Mouse (Mus musculus): ENCODE results near the gene Esp34. TPM values are rescaled to one million over a fixed set of nuclear protein-coding genes. Genes with fewer than 3 reads are reported as not detected.

Esp34 gene
- polyA plus RNA-seq (2015; fragmentation: Nextera tagmentation; extraction: Ambion mirVana) = not detected in 2 replicates

DNA sequence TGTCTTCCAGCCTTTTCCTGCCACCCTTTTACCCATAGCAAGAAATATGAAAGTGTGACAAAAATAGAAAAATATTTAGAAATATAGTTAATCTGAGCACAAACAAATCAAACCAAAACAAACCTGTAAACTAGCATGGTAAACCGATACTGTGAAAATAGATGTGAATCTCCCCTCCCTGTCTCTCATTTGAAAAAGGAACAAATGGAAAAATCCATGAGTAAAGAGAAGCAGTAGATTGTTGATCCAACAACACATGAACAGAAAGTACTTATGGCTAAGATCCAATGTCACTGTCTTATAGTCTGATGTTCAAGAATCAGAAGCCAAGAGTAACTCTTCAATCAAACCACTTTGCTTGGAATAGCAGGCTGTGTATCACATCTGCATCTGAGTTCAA lies at the start of gene Esp34:
TSS of gene Esp34 (plus strand) at position 301 of the 400 bp plus-strand sequence.
- Histone ChIP-seq H3K4me3 (replicated peaks; ENCODE audit: low read length) (no peak within 1 kb of the TSS), H3K9me3 (ENCODE audit: control insufficient read depth, low read length) (peaks cover 2% of the 10 kb centered on the region; the same call in 1 of the 2 replicates), H3K4me1 (replicated peaks; ENCODE audit: control insufficient read depth, insufficient read depth, low read length) (no peaks in the 10 kb centered on the region), H3K36me3 (ENCODE audit: control insufficient read depth, insufficient read depth) (no peaks in the 10 kb centered on the region), H3K9ac (replicated peaks; ENCODE audit: low read depth, low read length) (no peak within 1 kb of the TSS), H3K4me2 (ENCODE audit: low read length) (no peak within 1 kb of the TSS), H3K27ac (ENCODE audit: low read length) (no peak within 1 kb of the TSS), H3K27me3 (replicated peaks; ENCODE audit: control insufficient read depth, insufficient read depth, low read length) (no peaks in the 10 kb centered on the region)
- no peak for ATAC-seq
- 86% methylated on average over 1 of the region's 1 CpGs for WGBS

DNA sequence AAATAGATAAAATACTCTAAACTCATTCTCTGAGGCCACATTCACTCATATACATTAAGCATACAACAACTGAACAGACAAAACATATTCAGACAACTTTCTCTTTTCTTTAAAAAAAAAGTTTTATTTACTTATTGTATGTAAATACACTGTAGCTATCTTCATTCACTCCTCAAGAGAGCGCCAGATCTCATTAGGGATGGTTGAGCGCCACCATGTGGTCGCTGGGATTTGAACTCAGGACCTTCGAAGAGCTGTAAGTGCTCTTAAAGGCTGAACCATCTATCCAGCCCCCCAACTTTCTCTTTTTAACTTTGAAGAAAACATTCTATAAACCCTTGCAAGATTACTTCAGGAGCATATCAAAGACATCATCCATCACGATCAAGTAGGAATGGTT lies 8.5 kb downstream of the Esp34 start:
- no peak overlapping the region for H3K4me3 ChIP-seq (replicated peaks; ENCODE audit: low read length)
- 65% methylated on average over 5 of the region's 5 CpGs for WGBS
- H3K4me1 ChIP-seq (replicated peaks; ENCODE audit: control insufficient read depth, insufficient read depth, low read length) = no peaks in the 10 kb centered on the region
- no peak for ATAC-seq
- peaks cover 9% of the 10 kb centered on the region; the same call in 1 of the 2 replicates for H3K9me3 ChIP-seq (ENCODE audit: control insufficient read depth, low read length)
- H3K27ac ChIP-seq (ENCODE audit: low read length) = no peak overlapping the region
- H3K36me3 ChIP-seq (ENCODE audit: control insufficient read depth, insufficient read depth) = no peaks in the 10 kb centered on the region
- H3K4me2 ChIP-seq (ENCODE audit: low read length) = no peak overlapping the region
- H3K27me3 ChIP-seq (replicated peaks; ENCODE audit: control insufficient read depth, insufficient read depth, low read length) = no peaks in the 10 kb centered on the region
- H3K9ac ChIP-seq (replicated peaks; ENCODE audit: low read depth, low read length) = no peak overlapping the region

Other genes with a start within 250 kb of the Esp34 start
- not detected in 2 replicates for gene Olfr137, start 246.6 kb upstream of the Esp34 start, polyA plus RNA-seq (2015; fragmentation: Nextera tagmentation; extraction: Ambion mirVana)
- gene Olfr136, start 224.4 kb upstream of the Esp34 start, polyA plus RNA-seq (2015; fragmentation: Nextera tagmentation; extraction: Ambion mirVana) = not detected in 2 replicates
- not detected in 2 replicates for gene Esp36, start 134.0 kb upstream of the Esp34 start, polyA plus RNA-seq (2015; fragmentation: Nextera tagmentation; extraction: Ambion mirVana)
- not detected in 2 replicates for gene Esp31, start 85.3 kb downstream of the Esp34 start, polyA plus RNA-seq (2015; fragmentation: Nextera tagmentation; extraction: Ambion mirVana)